Mouse (Mus musculus): ENCODE data around the gene Bnip1. TPM values are rescaled to one million over a fixed set of nuclear protein-coding genes. Genes with fewer than 3 reads are reported as not detected.

Gene Bnip1
- total RNA-seq, 2 experiments from 2014 or later = 20.2 to 23.7 TPM

DNA sequence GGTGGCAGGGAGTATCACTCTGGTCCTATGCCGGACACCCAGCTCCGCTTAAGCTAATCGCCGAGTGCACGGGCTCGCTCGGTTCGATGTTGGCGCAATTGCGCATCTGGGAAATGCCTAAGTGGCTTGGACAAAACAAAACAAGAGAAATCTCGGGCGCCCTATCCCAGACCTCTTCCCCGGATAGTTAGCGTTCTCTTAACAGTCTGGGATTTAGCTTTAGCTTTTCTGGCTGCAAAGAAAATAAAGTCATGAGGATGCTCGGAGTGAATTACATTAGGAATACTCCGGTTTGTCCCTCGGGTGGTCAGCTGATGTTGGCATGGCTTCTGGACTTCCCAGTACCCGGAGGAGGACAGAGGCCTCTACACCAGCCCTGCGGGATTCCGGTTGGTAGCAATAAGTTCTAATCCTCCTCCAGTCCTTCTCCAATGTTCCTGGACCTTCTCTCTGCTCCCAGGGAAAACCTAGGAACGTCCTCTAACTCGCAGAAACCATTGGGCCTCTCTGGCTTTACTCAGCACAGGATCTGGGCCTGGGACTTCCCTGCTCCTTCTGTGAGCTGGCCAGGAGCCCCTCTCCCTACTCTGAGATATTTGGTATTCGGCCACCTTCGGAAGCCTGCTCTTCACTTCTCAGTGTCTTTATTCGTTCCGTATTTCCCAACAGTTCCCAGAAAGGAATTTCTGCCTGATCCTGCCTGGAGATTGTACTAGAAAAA, 59.0 kb downstream of the Bnip1 start:
- no peak for DNase-seq (ENCODE audit: low spot score in 2 of 2)

DNA sequence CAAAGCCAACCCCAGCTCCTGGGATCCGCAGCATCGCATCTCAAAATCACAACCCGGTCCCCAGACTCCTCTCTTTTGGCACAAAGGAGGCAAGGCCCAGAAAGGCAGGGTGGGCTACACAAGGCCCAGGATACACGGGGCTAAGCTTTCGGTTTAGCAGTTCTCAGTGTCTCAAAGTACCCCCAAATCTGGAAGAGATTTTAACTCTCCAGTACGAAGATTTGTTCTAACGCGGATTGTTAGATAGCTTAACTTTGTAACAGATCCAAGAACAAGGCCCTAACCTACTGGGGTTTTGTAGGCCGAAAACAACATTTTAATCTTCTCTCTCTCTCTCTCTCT, 59.5 kb downstream of the Bnip1 start:
- DNase-seq (ENCODE audit: low spot score in 2 of 2) = no peak

DNA sequence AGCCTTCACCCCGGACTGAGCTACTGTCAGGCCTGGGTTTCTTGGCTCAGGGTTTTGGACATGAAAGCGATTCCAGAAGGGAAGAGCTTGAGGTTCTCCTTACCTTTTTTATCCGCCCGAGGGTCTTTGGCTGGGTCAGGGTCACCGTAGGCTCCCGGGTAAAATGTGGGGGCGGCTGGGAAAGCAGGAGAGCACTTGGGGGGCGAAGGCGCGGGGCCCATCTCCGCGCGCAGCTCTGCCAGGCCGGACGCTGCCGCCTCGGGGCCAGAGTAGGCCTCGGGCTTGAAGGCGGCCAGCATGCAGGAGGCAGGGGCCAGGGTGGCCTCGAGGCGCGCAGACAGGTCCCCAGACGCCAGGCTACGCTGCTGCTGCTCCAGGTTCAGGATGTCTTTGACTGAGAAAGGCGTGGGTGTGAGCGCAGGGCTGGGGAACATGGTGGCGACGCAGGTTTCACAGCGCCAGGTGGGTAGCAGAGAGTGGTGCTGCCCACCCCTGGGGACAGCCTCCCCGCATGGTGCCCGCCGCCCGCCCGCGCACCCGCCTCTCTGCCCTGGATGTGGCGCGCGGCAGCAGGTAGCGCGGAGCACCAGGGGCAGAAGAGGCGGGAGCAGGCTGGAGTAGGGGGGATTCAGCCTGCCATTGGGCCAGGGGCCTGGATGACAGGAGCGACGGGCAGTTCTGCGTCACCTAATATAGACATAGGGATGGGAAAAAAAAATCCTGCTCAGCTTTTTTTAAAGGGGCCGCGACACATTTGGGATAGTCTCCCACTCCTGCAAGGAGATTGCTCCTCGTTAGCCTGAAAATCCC, 60.3 kb downstream of the Bnip1 start:
- DNase-seq (ENCODE audit: low spot score in 2 of 2) = no peak

DNA sequence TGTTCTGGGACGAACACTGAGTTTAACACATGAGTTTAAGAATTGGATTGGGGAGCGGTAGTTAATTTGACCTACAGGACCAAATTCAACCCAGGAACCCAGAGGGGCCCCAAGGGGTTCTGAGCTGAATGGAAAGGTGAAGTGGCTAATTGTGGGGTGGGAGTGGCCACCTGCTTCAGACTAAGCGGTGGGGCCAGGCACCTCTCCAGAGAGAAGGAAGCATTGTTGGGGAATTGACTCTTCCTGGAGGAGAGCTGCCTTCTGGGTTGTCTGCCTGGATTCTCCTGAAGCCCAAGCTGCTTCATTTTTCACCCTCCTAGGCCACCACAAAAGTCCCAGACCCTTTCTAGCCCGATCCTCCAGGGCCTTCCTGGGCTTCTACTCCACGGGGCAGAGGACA, 61.1 kb downstream of the Bnip1 start:
- no peak for DNase-seq (ENCODE audit: low spot score in 2 of 2)

Other genes with a start within 250 kb of the Bnip1 start
- 100 to 1,000 TPM; 159 to 166 TPM for gene Ergic1, start 219.6 kb upstream of the Bnip1 start, total RNA-seq (2021)
- 10 to 100 TPM; 48.7 to 56.1 TPM for gene Dusp1, start 218.9 kb upstream of the Bnip1 start, total RNA-seq (2021)
- 100 to 1,000 TPM; 215 to 234 TPM for gene Atp6v0e, start 117.8 kb upstream of the Bnip1 start, total RNA-seq (2021)
- gene Crebrf, start 65.4 kb upstream of the Bnip1 start, total RNA-seq (2021) = 10 to 100 TPM; 60.9 to 62.2 TPM
- gene Nkx2-5, start 63.9 kb downstream of the Bnip1 start, total RNA-seq (2021) = not detected
- gene Kifc5b, start 136.0 kb downstream of the Bnip1 start, total RNA-seq (2021) = 1 to 10 TPM; 1.1 to 1.2 TPM
- 10 to 100 TPM; 45.4 to 46.7 TPM for gene Phf1, start 152.0 kb downstream of the Bnip1 start, total RNA-seq (2021)
- 100 to 1,000 TPM; 129 to 141 TPM for gene Cuta, start 158.5 kb downstream of the Bnip1 start, total RNA-seq (2021)
- gene Syngap1, start 160.2 kb downstream of the Bnip1 start, total RNA-seq (2021) = 10 to 100 TPM; 16.6 to 19.1 TPM
- 1 to 10 TPM; 6.4 to 8.0 TPM for gene Zbtb9, start 192.1 kb downstream of the Bnip1 start, total RNA-seq (2021)
- 10 to 100 TPM; 27.2 to 31.0 TPM for gene Bak1, start 247.9 kb downstream of the Bnip1 start, total RNA-seq (2021)